Mouse (Mus musculus) myocyte (in vitro differentiated cells): ENCODE data around the gene Hist1h4a.

Experiments used
- CEBPB ChIP-seq: IDR thresholded peaks from 2 replicates; pipeline ENCODE4 v1.6.1; 2011; ENCODE audit warnings: mild to moderate bottlenecking, moderate library complexity; ENCODE audit not compliant: poor library complexity, insufficient read depth, severe bottlenecking
- E2F4 ChIP-seq: IDR thresholded peaks from one replicate; pipeline ENCODE4 v1.6.1; 2011; ENCODE audit warnings: mild to moderate bottlenecking, control low read depth, moderate library complexity; ENCODE audit not compliant: insufficient read depth
- MAX ChIP-seq: IDR thresholded peaks from one replicate; pipeline ENCODE4 v1.6.1; 2011; ENCODE audit warnings: low read depth, mild to moderate bottlenecking, control low read depth
- MYOD1 ChIP-seq, 3 experiments: IDR thresholded peaks; one replicate each; pipeline ENCODE4 v1.6.1; 2011; ENCODE audit warnings: control low read depth in 2 of 3, low read depth in 2 of 3, mild to moderate bottlenecking in 2 of 3, moderate library complexity in 1 of 3; ENCODE audit not compliant: insufficient read length in 2 of 3, control insufficient read depth in 1 of 3
- POLR2A ChIP-seq: IDR thresholded peaks from one replicate; pipeline ENCODE4 v1.6.1; 2011; ENCODE audit warnings: low read depth, mild to moderate bottlenecking, control low read depth, moderate library complexity; ENCODE audit not compliant: insufficient read length
- POLR2AphosphoS2 ChIP-seq: IDR thresholded peaks from one replicate; pipeline ENCODE4 v1.6.1; 2011; ENCODE audit warnings: low read depth, control low read depth; ENCODE audit not compliant: insufficient read length
- SRF ChIP-seq: IDR thresholded peaks from one replicate; pipeline ENCODE4 v1.6.1; 2011; ENCODE audit warnings: low read depth; ENCODE audit not compliant: control insufficient read depth, insufficient read length
- TCF12 ChIP-seq: IDR thresholded peaks from one replicate; pipeline ENCODE4 v1.6.1; 2011; ENCODE audit warnings: mild to moderate bottlenecking, control low read depth; ENCODE audit not compliant: poor library complexity, insufficient read depth, severe bottlenecking
- USF1 ChIP-seq: IDR thresholded peaks from one replicate; pipeline ENCODE4 v1.6.1; 2011; ENCODE audit warnings: low read depth, mild to moderate bottlenecking, control low read depth, moderate library complexity

DNA sequence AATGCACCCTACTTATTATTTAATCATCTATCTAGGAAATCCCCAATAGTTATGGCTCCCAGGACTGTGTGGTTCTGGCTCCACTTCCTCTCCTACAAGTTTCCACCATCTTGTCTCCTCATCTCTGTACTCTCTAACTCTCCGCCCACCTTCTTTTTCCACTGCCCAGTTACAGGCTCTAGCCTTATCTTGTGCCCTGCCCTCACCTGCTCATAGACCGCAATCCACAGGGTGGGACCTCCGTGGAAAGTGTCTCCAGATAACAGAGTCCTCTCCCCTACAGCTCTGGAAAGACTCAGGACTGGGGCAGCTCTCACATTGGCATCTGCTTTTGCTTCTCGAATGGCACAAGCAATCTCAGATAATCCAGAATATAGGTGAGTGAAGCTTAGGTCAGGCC lies 18.0 kb upstream of the Hist1h4a start:
- no peak for TF ChIP-seq POLR2A
- no peak for TF ChIP-seq USF1
- no peak for TF ChIP-seq E2F4
- TF ChIP-seq MAX: no peak
- no peak for TF ChIP-seq CEBPB
- no peak for TF ChIP-seq TCF12
- TF ChIP-seq MYOD1 (IDR thresholded peaks at IDR 0.05; ENCODE audit: control insufficient read depth in 1 of 3, insufficient read length in 2 of 3, low read depth in 2 of 3): no peak
- no peak for TF ChIP-seq SRF
- TF ChIP-seq POLR2AphosphoS2: no peak
